Mouse (Mus musculus): ENCODE measurements at regions not wholly inside any gene's neighbourhood (a gene's known extent, or its start where the extent isn't known, plus 50 kb on each side); places are given as distances from the start of the nearest gene placed in this dataset.

DNA sequence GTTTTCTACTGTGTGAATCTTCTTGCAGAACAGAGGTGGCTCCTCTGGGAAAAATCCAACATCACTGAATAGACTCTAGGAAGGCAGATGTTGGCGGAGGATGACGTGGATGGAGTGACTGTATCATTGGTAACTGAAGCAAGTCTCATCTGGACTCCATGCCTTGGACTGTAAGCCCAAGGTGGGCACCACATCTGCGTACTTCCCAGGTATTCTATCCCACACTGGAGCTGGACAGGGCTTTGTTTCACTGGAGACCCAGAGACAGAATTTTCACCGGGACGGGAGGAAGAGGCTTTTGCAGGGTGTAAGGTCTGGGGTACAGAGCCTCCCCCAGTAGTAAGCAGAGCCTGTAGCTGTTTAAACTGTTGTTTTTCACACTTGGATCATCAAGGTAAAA lies 52.1 kb upstream of the Hmga2 start:
- TF ChIP-seq CHD1 (IDR thresholded peaks at IDR 0.05; ENCODE audit: low read depth, low read length) (no peak), NELFE (IDR thresholded peaks at IDR 0.05; ENCODE audit: low read depth, low read length) (no peak), CTCF (conservative IDR thresholded peaks at IDR 0.05 in 1 of 2, IDR thresholded peaks at IDR 0.05 in 1 of 2; ENCODE audit: low read depth in 2 of 2, low read length in 2 of 2) (no peak), TBP (conservative IDR thresholded peaks at IDR 0.05; ENCODE audit: low read depth, low read length) (no peak), RCOR1 (conservative IDR thresholded peaks at IDR 0.05; ENCODE audit: low read depth, low read length) (no peak), ZC3H11A (IDR thresholded peaks at IDR 0.05; ENCODE audit: low read depth, low read length) (no peak), GABPA (IDR thresholded peaks at IDR 0.05; ENCODE audit: insufficient replicate concordance, low read depth, low read length) (no peak), RAD21 (IDR thresholded peaks at IDR 0.05; ENCODE audit: low read depth, low read length) (no peak)

Data from CH12.LX (cell line).